Mouse (Mus musculus) neural tube, embryonic 11.5 days (tissue): ENCODE measurements around the gene Afap1l2. TPM values are rescaled to one million over a fixed set of nuclear protein-coding genes. Genes with fewer than 3 reads are reported as not detected.

Experiments used
- polyA plus RNA-seq: library from polyadenylated mRNA; unstranded; fragments of >200 nt; fragmentation: Nextera tagmentation; extraction: Ambion mirVana; gene quantifications from 2 replicates; pipeline ENCODE4 v1.2.1, GENCODE M21; 2014

Afap1l2 gene
- polyA plus RNA-seq, 1 experiment from 2014 or later = 11.4 TPM

Other genes starting within 250 kb of the Afap1l2 start
- 21.2 and 21.9 TPM in 2 replicates for gene Ccdc186, start 186.0 kb downstream of the Afap1l2 start, polyA plus RNA-seq
- 0.88 and 0.97 TPM in 2 replicates for gene Tdrd1, start 182.0 kb downstream of the Afap1l2 start, polyA plus RNA-seq
- 0.62 and 1.4 TPM in 2 replicates for gene Vwa2, start 134.0 kb downstream of the Afap1l2 start, polyA plus RNA-seq